Mouse (Mus musculus) induced T-regulatory cell, adult 2 months (primary cell): ENCODE data around the gene Olfr671.
"Not testable (repeated sequence)": the region's sequence is repeated elsewhere in the genome, so short reads cannot be mapped to it uniquely, and the experiment has no call there.

Experiments used
- DNase-seq: peaks from one replicate; pipeline ENCODE4 v3.0.0-alpha.2; 2012; ENCODE audit warnings: low read depth

The Olfr671 gene

DNA sequence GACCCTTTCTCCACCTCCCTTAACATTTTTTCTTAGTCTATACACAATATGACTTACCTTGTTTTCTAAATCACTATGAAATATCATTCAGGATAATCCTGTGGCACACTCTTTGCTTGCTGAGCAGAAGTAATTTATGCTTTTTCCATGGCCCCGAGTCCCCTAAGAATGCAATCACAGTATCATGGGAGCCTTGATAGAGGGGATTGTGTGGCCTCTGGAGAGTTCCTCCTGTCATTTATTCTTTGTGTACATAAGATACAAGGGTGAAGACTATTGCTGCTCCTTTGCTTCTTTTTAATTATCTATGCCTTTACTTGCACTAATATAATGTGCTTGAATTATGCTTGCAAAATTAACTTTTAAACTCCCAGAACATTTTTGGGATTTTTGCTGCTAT, at the start of gene Olfr671:
Gene Olfr671 (minus strand): TSS at position 101 of the 400 bp plus-strand sequence.
- DNase-seq: no peak

DNA sequence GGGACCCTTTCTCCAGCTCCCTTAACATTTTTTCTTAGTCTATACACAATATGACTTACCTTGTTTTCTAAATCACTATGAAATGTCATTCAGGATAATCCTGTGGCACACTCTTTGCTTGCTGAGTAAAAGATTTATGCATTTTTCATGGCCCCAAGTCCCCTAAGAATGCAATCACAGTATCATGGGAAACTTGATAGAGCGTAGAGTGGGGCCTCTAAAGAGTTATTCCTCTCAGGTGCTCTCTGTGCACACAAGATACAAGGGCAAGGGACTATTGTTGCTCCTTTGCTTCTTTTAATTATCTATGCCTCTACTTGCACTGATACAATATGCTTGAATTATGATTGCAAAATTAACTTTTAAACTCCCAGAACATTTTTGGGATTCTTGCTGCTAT, 49.4 kb upstream of the Olfr671 start, which contains the start of gene Olfr675:
Gene Olfr675 (minus strand): TSS at position 101 of the 400 bp plus-strand sequence.
- no peak for DNase-seq

DNA sequence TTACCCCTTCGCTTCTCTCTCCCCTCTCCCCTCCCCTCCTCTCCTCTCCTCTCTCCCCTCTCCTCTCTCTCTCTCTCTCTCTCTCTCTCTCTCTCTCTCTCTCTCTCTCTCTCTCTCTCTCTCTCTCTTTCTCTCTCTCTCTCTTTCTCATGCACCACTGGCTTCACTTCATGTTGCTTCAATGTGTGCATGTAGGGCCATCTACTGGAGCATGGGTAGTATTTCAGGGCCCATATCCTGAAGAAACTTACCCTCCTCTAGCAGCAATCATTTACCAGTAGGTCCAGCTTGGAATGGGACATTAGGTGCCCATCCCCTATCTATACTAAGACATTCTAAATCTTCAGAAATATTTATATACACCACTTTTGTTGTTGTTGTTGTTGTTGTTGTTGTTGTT, 43.6 kb upstream of the Olfr671 start:
- DNase-seq: no peak

DNA sequence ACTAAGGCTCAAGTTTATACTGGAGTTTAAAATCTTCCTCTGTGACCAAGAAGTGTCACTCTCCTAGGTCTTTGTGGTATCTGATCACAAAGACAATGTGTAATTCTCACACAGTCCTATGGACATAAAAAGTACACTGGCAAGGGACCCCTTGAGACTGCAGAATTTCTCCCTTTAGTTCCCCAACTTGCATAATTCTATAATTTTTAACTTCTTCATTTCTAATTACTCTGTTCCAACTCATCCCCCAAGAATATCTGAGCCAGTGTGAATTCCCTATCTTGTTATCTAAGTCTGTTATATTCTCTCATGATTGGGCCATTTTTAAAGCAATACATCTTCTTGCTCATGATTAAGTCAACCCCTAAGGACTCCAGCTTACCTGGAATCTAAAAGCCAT, 23.0 kb upstream of the Olfr671 start, which contains the start of gene Olfr672:
Gene Olfr672 (minus strand): TSS at position 101 of the 400 bp plus-strand sequence.
- DNase-seq: no peak

DNA sequence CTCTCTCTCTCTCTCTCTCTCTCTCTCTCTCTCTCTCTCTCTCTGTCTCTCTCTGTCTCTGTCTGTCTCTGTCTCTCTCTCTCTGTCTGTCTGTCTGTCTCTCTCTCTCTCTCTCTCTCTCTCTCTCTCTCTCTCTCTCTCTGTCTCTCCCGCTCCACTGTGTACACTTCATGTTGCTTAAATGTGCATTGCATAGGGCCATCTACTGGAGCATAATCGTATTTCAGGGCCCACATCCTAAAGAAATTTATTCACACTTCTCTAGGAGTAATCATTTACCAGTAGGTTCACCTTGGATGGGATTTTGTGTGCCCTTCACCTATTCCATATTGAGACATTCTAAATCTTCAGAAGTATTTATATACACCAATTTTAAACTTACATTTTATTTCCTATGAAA, 6.4 kb downstream of the Olfr671 start:
- not testable (repeated sequence) for DNase-seq

DNA sequence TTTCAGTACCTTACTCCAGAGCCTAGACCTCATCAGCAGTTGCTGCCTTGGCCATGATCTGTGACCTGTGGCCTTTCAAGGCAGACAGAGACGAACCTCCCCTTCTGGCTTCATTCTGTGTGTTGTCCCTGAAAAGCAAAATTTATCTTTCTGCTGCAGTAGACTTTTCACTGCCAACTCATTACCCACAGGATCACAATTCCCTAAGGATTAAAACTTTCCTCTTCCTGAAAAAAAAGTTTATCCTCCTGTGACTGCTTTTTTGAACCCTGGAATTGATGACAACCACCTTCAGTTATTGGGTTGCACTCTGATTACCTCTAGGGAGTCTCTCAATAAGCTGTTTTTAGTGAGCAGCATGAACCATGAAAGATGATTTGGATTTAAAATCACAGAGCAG, 16.4 kb downstream of the Olfr671 start, which contains the start of gene Olfr670:
Gene Olfr670 (minus strand): TSS at position 101 of the 400 bp plus-strand sequence.
- no peak for DNase-seq

DNA sequence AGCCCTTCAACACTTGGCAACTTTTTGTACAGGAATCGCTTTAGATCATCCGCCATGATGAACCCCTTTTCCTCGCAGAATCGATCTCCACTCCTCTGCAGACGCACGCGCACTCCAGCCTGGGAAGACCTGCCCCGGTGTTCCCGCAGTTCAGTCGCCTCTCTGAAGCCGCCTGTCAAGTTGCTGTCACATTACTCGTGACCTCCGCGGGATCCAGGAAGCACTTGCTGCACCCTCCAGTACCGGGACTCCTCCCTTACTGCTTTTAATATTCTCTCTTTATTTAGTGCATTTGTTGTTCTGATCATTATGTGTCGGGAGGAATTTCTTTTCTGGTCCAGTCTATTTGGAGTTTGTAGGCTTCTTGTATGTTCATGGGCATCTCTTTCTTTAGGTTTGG, 28.7 kb downstream of the Olfr671 start:
- DNase-seq: not testable (repeated sequence)

DNA sequence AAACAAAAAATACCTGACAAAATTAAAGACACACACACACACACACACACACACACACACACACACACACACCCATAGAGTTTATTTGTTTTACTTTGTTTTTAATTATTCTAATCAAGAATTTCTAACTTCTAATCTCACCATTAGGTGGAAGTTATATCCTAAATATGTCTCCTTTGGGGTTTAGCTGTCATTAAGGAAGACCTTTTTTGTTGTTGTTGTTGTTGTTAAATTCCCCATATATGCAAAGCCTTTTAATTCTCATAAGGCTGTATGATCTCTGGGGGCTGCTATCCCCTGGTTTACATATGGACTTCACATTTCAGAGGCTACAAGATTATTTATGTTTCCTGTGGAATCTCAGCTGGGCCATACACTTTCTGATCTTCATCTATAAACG, 45.0 kb downstream of the Olfr671 start, which contains the start of gene Olfr669:
Gene Olfr669 (plus strand): TSS at position 301 of the 400 bp plus-strand sequence.
- no peak for DNase-seq

DNA sequence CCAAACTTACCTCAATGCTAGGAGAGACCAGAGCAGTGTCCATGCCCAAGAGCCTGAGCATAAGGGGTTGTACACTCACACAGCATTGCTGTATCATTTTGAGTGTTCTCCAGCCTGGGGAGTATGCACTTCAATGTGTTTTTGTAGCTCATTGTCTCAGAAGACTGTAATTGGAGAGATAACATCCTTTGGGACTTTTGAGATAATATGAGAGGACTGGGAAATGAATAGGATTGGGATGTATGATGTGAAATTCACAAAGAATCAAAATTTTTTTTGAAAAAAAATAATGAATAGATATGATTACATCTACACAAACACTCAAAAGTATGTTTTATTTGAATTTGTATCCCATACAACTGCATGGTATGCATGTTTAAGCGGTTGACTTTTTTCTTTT, 51.0 kb downstream of the Olfr671 start, which contains the start of gene Olfr668:
Gene Olfr668 (minus strand): TSS at position 101 of the 400 bp plus-strand sequence.
- DNase-seq: no peak
